Mouse (Mus musculus) stomach, embryonic 14.5 days (tissue): ENCODE measurements around the gene Raet1e. TPM values are rescaled to one million over a fixed set of nuclear protein-coding genes. Genes with fewer than 3 reads are reported as not detected.
"Not testable (repeated sequence)": the region's sequence is repeated elsewhere in the genome, so short reads cannot be mapped to it uniquely, and the experiment has no call there.

Experiments used
- ATAC-seq: fragments of 200-750 bp; cut with Nextera tagmentation; 2 replicates; pipeline ENCODE4 v1.8.0; 2017; ENCODE audit warnings: low read depth, moderate TSS enrichment; ENCODE audit not compliant: insufficient number of reproducible peaks, insufficient read depth, low FRiP score
- H3K27ac ChIP-seq: fragments of 300-500 bp; sonication (generic); 2 replicates; pipeline ENCODE4 v1.5.1; 2014; ENCODE audit warnings: mild to moderate bottlenecking, low read length, moderate library complexity, mixed read lengths
- H3K27me3 ChIP-seq: fragments of 300-500 bp; sonication (generic); 2 replicates; pipeline ENCODE4 v1.6.1; 2014; ENCODE audit warnings: low read length, control low read depth, mixed read lengths; ENCODE audit not compliant: control insufficient read depth, insufficient read depth
- H3K36me3 ChIP-seq: fragments of 300-500 bp; sonication (generic); 2 replicates; pipeline ENCODE4 v1.6.1; 2014; ENCODE audit warnings: mild to moderate bottlenecking, control low read depth, low read length, moderate library complexity, mixed read lengths; ENCODE audit not compliant: control insufficient read depth, insufficient read depth
- H3K4me1 ChIP-seq: fragments of 300-500 bp; sonication (generic); 2 replicates; pipeline ENCODE4 v1.6.1; 2014; ENCODE audit warnings: low read length, control low read depth, mixed read lengths; ENCODE audit not compliant: control insufficient read depth, insufficient read depth
- H3K4me2 ChIP-seq: fragments of 300-500 bp; sonication (generic); replicated peaks from 2 replicates; pipeline ENCODE4 v1.6.1; 2014; ENCODE audit warnings: low read depth, low read length, control low read depth
- H3K4me3 ChIP-seq: fragments of 300-500 bp; sonication (generic); 2 replicates; pipeline ENCODE4 v1.5.1; 2014; ENCODE audit warnings: low read depth, low read length, control low read depth
- H3K9ac ChIP-seq: fragments of 300-500 bp; sonication (generic); replicated peaks from 2 replicates; pipeline ENCODE4 v1.6.1; 2014; ENCODE audit warnings: low read depth, mild to moderate bottlenecking, control low read depth, low read length, moderate library complexity, mixed read lengths
- H3K9me3 ChIP-seq: fragments of 300-500 bp; sonication (generic); 2 replicates; pipeline ENCODE4 v1.6.1; 2016; ENCODE audit warnings: low read depth, low read length, control low read depth; ENCODE audit not compliant: control insufficient read depth
- WGBS: fragments of 180-500 bp; shearing (Covaris S2); extraction: QIAGEN DNeasy Blood & Tissue Kit; methylation state at CpG from one replicate; pipeline ENCODE4 v1.1.7; 2014; 5-methylcytosine and 5-hydroxymethylcytosine counted together
- polyA plus RNA-seq: library from polyadenylated mRNA; unstranded; fragments of >200 nt; fragmentation: Nextera tagmentation; extraction: Ambion mirVana; gene quantifications from 2 replicates; pipeline ENCODE4 v1.2.1, GENCODE M21; 2014

Gene Raet1e
- polyA plus RNA-seq, 1 experiment from 2014 or later = 12.5 TPM

- Histone ChIP-seq H3K27ac (no peak overlapping the region), H3K27me3 (peaks cover 13% of the 10 kb centered on the region), H3K9me3 (no peaks in the 10 kb centered on the region), H3K9ac (no peak overlapping the region), H3K36me3 (no peaks in the 10 kb centered on the region), H3K4me1 (peaks cover 8% of the 10 kb centered on the region; the same call in 1 of the 2 replicates), H3K4me3 (peak overlapping the region; percentile 61), H3K4me2 (peak overlapping the region; percentile 97)
- WGBS = under 1% methylated on average over 27 of the region's 27 CpGs
- ATAC-seq = no peak
Measured at GRCm38 (mm10) chr10:22150593-22150992, 7.8 kb upstream of the Raet1e start.

DNA sequence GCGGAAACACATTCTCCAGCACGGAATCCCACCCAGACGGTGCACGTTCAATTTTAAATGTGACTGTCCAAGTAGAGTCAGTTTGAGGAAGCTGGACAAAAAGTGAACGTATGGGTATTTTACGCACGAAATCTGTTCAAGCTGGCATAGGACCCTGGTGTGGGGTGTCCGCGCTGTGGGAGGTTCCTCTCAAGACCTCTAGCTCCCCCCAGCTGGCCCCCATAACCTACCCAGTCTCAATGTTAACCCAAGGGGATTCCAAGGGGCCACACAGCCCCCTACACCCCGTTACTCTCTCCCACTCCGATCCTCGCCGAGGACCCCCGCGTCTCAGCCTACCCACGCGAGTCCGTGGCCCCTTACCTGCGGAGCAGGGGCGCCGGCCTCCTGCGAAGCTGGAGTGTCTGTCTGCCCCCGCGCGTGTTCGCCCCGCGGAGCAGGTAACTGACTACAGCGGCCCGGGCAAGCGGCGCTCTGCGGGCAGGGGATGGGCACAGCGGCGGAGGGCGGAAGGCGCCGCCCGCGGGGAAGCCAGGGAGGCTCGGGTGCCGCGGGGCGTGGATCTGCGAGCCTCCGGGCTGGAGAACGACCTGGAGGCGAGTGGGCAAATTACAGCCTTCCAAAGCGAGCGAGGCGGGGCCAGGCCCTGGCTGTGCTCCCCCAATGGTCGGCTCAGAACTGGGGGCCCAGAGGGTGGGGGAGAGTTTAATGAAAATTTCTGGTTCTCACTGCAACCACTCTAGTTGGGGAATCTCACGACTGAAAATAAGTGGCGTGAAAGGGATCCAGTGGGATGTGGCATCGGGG lies 7.1 kb upstream of the Raet1e start:
- H3K27me3 ChIP-seq = peaks cover 18% of the 10 kb centered on the region
- not testable (repeated sequence) for ATAC-seq, H3K4me1 ChIP-seq, H3K9me3 ChIP-seq, H3K36me3 ChIP-seq, H3K9ac ChIP-seq, H3K27ac ChIP-seq
- H3K4me3 ChIP-seq = 0 out of 2 replicates have a peak overlapping the region, but pooled peaks have one; percentile 61
- under 1% methylated on average over 54 of the region's 55 CpGs for WGBS
- peak overlapping the region; percentile 97 for H3K4me2 ChIP-seq

DNA sequence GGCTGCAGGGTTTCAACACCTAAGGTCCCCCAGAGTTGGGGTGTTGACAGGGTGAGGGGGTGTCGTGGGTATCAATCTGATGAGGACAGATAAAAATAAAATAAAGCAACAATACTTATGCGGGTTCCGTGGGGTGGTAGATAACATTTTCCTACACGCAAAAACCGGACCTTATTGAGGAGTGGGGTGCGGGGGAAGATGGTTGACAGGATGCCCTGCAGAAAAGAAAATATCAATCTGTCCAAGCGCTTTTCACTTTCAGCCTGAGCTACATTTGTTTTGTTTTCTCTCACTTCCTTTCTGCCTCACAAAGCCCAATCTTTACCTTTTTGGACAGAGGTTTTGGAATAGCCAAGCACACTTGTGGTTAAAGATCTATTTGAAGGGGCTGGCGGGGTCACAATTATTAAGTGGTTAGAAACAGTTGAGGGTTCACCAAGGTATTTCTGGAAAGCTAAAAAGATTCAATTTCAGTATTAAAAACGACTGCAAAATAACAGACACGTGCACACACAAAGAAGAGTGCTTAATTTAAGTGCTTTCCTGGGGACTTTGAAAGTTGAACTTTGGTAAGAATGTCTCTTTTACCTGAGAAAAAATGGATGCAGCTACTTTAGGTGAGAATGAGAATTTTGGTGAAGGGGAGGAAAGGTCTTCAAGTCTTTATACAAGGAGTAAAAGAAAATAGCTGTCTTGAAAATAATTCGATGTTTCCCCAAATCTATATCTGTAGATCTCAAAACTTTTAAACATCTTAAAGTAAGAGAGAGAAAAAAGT lies 6.3 kb upstream of the Raet1e start:
- H3K4me1 ChIP-seq, H3K9me3 ChIP-seq, ATAC-seq, H3K36me3 ChIP-seq, H3K27ac ChIP-seq, H3K4me2 ChIP-seq, H3K9ac ChIP-seq: not testable (repeated sequence)
- H3K4me3 ChIP-seq = 0 out of 2 replicates have a peak overlapping the region, but pooled peaks have one; percentile 3
- WGBS = 5% methylated on average over 11 of the region's 11 CpGs
- peaks cover 25% of the 10 kb centered on the region for H3K27me3 ChIP-seq

- H3K27me3 ChIP-seq = peaks cover 25% of the 10 kb centered on the region
- WGBS = 6% methylated on average over 6 of the region's 7 CpGs
Measured at GRCm38 (mm10) chr10:22153147-22153690, 5.2 kb upstream of the Raet1e start.

GRCm38 (mm10) chr10:22154127-22154526 lies 4.2 kb upstream of the Raet1e start:
- peak overlapping the region; percentile 17; the same call in 1 of the 2 replicates for H3K4me3 ChIP-seq
- ATAC-seq, H3K27ac ChIP-seq, H3K4me1 ChIP-seq, H3K36me3 ChIP-seq, H3K9me3 ChIP-seq, H3K9ac ChIP-seq: not testable (repeated sequence)
- H3K4me2 ChIP-seq = peak overlapping the region; percentile 47
- peaks cover 25% of the 10 kb centered on the region for H3K27me3 ChIP-seq
- under 1% methylated on average over 38 of the region's 38 CpGs for WGBS

More at GRCm38 (mm10) chr10:22153147-22153690, 5.2 kb upstream of the Raet1e start:
- not testable (repeated sequence) for H3K4me2 ChIP-seq, H3K4me3 ChIP-seq, ATAC-seq, H3K9me3 ChIP-seq, H3K4me1 ChIP-seq, H3K36me3 ChIP-seq, H3K27ac ChIP-seq, H3K9ac ChIP-seq

DNA sequence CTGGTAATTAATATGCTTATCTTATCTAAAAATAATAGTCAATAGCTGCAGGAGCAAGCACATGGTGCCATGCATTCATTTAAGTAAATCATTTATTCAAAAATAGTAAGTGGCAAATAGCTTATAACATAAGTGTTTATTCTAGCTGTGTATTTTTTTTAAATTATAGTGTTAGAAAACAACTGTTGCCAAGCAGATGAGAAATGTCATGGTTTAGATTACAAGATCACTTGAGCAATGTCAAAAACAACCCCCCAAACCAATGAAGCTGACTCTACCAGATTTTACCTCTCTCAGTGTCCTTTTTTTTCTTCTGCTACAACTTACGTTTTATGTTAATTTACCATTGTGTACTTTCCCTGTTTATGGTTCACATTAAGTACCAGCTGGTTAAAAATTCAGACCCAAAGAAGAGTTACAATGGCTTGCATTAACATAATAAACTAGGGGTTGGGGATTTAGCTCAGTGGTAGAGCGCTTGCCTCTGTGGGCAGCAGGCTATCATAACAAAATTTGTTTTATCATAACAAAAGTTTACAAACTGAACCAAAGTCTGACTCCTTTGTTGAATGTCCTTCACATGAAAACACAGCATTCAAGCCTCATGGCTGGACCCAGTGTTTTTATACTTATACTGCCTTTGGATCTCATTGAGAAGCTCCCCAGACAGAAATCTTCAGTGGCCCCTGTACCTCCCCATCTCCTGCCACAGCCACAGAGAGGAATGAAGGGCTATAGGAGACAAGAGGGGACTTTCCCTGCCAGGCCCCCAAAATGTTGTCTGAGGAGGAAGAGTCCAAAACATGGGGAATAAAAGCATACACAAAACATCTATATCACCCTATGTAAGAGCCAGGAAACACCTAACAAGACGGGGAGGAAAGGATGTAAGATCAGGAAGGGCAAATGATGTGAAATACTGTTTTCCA lies 3.2 kb upstream of the Raet1e start:
- H3K4me3 ChIP-seq = no peak overlapping the region
- peaks cover 6% of the 10 kb centered on the region; the same call in 1 of the 2 replicates for H3K4me1 ChIP-seq
- no peak for ATAC-seq
- H3K36me3 ChIP-seq = no peaks in the 10 kb centered on the region
- H3K27ac ChIP-seq = no peak overlapping the region
- WGBS = 39% methylated on average over 3 of the region's 3 CpGs
- H3K9me3 ChIP-seq = no peaks in the 10 kb centered on the region
- peaks cover 28% of the 10 kb centered on the region for H3K27me3 ChIP-seq
- no peak overlapping the region for H3K4me2 ChIP-seq
- H3K9ac ChIP-seq = no peak overlapping the region

GRCm38 (mm10) chr10:22159131-22159561 lies 777 bp downstream of the Raet1e start:
- H3K4me3 ChIP-seq = peak overlapping the region; percentile 34
- peaks cover 25% of the 10 kb centered on the region for H3K27me3 ChIP-seq
- peak overlapping the region; percentile 43 for H3K4me2 ChIP-seq
- no peak overlapping the region for H3K9ac ChIP-seq
- no peaks in the 10 kb centered on the region for H3K9me3 ChIP-seq
- ATAC-seq = peak; percentile 72; the same call in 1 of the 2 replicates
- no peaks in the 10 kb centered on the region for H3K36me3 ChIP-seq
- under 1% methylated on average over 24 of the region's 24 CpGs for WGBS
- H3K27ac ChIP-seq = no peak overlapping the region
- no peaks in the 10 kb centered on the region for H3K4me1 ChIP-seq
